Mouse (Mus musculus): ENCODE measurements around the gene Pcsk6. TPM values are rescaled to one million over a fixed set of nuclear protein-coding genes. Genes with fewer than 3 reads are reported as not detected.

Gene Pcsk6
- polyA plus RNA-seq, 1 experiment: 4.6 TPM

DNA sequence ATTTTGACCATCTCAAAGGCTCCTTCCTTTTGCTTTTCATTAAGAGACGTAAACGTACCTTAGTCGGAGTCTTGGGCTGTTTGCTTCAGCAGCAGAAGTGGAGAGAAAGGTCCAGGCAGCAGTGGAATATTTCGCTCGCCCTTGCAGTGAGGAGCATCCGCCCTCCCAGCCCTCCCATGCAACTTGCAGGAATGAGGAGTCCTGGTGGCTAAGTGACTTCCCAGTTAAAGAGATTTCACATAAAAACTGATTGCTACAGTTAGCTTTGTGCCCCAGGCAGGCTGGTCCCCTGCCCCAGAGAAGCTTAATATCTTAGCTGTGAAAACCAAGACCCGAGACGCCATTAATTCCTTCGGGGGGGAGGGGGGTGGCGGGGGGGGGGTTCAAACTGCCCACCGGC is 116.4 kb downstream of the Pcsk6 start:
- TF ChIP-seq CTCF (IDR thresholded peaks at IDR 0.05; ENCODE audit: control insufficient read depth, insufficient read depth, insufficient replicate concordance, low read depth, low read length): no peak
- no peak for TF ChIP-seq POLR2A (IDR thresholded peaks at IDR 0.05; ENCODE audit: control insufficient read depth, low read depth, low read length)
- Histone ChIP-seq H3K4me3 (ENCODE audit: control insufficient read depth, low read depth, low read length) (no peak overlapping the region), H3K27me3 (ENCODE audit: control insufficient read depth, insufficient read depth, low read length) (no peaks in the 10 kb centered on the region), H3K4me1 (ENCODE audit: control insufficient read depth, insufficient read depth, low read length) (no peaks in the 10 kb centered on the region), H3K27ac (ENCODE audit: control insufficient read depth, insufficient read depth, low read depth, low read length) (no peak overlapping the region), H3K36me3 (ENCODE audit: control insufficient read depth, insufficient read depth, low read length) (no peaks in the 10 kb centered on the region)

DNA sequence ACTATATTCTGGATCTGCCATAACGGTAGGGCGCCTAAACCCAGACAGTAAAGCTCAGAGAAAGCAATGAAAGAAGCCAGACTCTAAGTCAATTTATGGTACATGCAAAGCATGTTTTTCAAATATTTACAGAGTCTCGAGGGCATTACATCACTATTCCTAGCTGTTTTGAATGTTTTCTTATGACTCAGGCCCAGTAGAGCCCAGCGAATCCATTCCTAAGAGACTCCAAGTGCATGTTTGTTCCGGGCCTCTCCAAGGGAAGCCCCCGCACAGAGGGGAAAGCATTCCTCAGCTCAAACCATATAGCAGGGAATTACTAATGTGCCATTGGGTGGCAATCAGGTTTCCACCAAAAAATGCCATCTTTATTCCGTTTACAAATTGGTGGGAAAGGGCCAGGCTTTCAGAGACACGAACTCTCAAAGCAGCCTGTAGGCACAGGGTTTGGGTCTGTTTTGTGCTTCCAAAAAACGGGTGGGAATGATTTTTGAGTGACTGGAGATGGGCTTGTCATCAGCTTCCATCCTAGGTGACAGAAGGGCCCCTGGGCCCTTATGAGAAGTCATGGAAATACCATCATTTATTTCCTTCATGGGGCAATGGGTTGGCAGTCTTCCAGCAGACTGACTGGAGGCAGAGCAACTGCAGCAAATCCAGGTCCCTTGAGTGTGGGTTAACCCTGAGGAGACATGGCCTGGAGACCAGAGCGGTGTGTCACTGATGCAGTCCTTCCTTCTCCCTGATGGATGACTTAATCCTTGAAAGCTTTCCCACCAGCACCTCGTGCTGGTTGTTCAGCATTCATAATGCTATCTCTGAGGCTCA is 117.7 kb downstream of the Pcsk6 start:
- H3K4me1 ChIP-seq (ENCODE audit: control insufficient read depth, insufficient read depth, low read length): no peaks in the 10 kb centered on the region
- H3K36me3 ChIP-seq (ENCODE audit: control insufficient read depth, insufficient read depth, low read length): no peaks in the 10 kb centered on the region
- H3K27me3 ChIP-seq (ENCODE audit: control insufficient read depth, insufficient read depth, low read length): no peaks in the 10 kb centered on the region
- no peak for TF ChIP-seq CTCF (IDR thresholded peaks at IDR 0.05; ENCODE audit: control insufficient read depth, insufficient read depth, insufficient replicate concordance, low read depth, low read length)
- no peak for TF ChIP-seq POLR2A (IDR thresholded peaks at IDR 0.05; ENCODE audit: control insufficient read depth, low read depth, low read length)
- no peak overlapping the region for H3K27ac ChIP-seq (ENCODE audit: control insufficient read depth, insufficient read depth, low read depth, low read length)
- no peak overlapping the region for H3K4me3 ChIP-seq (ENCODE audit: control insufficient read depth, low read depth, low read length)

- no peak for TF ChIP-seq POLR2A (IDR thresholded peaks at IDR 0.05; ENCODE audit: control insufficient read depth, low read depth, low read length)
- H3K4me1 ChIP-seq (ENCODE audit: control insufficient read depth, insufficient read depth, low read length): no peaks in the 10 kb centered on the region
- H3K36me3 ChIP-seq (ENCODE audit: control insufficient read depth, insufficient read depth, low read length): no peaks in the 10 kb centered on the region
- no peaks in the 10 kb centered on the region for H3K27me3 ChIP-seq (ENCODE audit: control insufficient read depth, insufficient read depth, low read length)
- no peak overlapping the region for H3K27ac ChIP-seq (ENCODE audit: control insufficient read depth, insufficient read depth, low read depth, low read length)
- no peak overlapping the region for H3K4me3 ChIP-seq (ENCODE audit: control insufficient read depth, low read depth, low read length)
Measured at GRCm38 (mm10) chr7:65980000-65980399, 118.5 kb downstream of the Pcsk6 start.

DNA sequence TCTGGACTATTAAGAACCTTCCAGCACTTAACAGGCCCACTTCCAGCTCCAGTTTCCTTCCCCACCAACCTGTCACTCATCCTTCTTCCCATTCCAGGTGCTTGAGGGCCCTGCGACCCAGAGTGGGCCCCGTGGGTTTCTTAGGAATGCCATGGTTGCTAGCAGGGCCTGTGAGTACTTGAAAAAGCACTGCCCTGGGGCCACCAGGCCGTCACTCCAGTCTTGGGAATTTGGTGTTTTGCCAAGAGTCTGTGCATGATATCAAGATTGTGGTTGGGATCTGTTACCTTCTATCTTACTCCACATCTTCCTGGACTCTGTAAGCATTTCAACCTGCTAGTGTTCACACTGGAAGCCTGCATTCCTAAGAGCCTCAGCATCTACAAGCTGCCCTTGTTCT is 120.5 kb downstream of the Pcsk6 start:
- no peak for TF ChIP-seq POLR2A (IDR thresholded peaks at IDR 0.05; ENCODE audit: control insufficient read depth, low read depth, low read length)
- TF ChIP-seq CTCF (IDR thresholded peaks at IDR 0.05; ENCODE audit: control insufficient read depth, insufficient read depth, insufficient replicate concordance, low read depth, low read length): no peak
- Histone ChIP-seq H3K27ac (ENCODE audit: control insufficient read depth, insufficient read depth, low read depth, low read length) (no peak overlapping the region), H3K4me3 (ENCODE audit: control insufficient read depth, low read depth, low read length) (no peak overlapping the region), H3K27me3 (ENCODE audit: control insufficient read depth, insufficient read depth, low read length) (no peaks in the 10 kb centered on the region), H3K4me1 (ENCODE audit: control insufficient read depth, insufficient read depth, low read length) (no peaks in the 10 kb centered on the region), H3K36me3 (ENCODE audit: control insufficient read depth, insufficient read depth, low read length) (no peaks in the 10 kb centered on the region)

DNA sequence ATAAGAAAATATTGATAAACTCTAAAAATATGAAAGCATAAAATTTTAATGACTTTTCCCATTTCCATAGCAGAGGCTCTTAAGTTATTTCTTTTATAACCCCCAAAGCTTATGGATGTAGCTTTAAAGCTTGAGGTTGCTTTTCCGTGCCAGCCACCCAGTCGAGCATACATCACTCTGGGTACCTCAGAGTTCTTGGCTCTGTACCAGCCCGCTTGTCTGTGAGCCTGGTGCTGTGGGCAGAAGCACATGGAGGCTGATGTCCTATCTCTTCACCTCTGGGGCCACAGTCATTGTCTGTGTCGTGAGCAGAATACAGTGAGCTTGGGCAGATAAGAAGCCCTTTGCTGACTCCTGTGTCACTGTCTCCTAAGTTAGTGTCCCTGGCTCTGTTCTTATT is 126.7 kb downstream of the Pcsk6 start:
- H3K4me1 ChIP-seq (ENCODE audit: control insufficient read depth, insufficient read depth, low read length): no peaks in the 10 kb centered on the region
- H3K27me3 ChIP-seq (ENCODE audit: control insufficient read depth, insufficient read depth, low read length): no peaks in the 10 kb centered on the region
- H3K36me3 ChIP-seq (ENCODE audit: control insufficient read depth, insufficient read depth, low read length): no peaks in the 10 kb centered on the region
- no peak overlapping the region for H3K4me3 ChIP-seq (ENCODE audit: control insufficient read depth, low read depth, low read length)
- no peak for TF ChIP-seq POLR2A (IDR thresholded peaks at IDR 0.05; ENCODE audit: control insufficient read depth, low read depth, low read length)
- no peak for TF ChIP-seq CTCF (IDR thresholded peaks at IDR 0.05; ENCODE audit: control insufficient read depth, insufficient read depth, insufficient replicate concordance, low read depth, low read length)
- no peak overlapping the region for H3K27ac ChIP-seq (ENCODE audit: control insufficient read depth, insufficient read depth, low read depth, low read length)

DNA sequence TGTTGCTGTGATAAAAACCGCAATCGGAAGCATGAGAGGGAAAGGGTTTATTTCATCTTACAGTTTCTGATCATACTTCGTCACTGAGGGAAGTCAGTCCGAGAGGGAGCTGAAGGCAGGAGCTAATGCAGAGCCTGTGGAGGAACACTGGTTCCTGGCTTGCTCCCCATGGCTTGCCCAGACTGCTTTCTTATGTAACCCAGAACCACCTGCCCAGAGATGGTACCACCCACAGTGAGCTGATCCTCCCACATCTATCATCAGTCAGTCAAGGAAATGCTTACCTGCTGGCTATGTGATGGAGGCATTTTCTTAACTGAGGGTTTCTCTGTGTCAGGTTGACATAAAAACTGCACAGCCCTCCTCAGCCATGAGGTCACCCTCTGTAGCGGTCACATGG is 127.2 kb downstream of the Pcsk6 start:
- Histone ChIP-seq H3K4me1 (ENCODE audit: control insufficient read depth, insufficient read depth, low read length) (no peaks in the 10 kb centered on the region), H3K4me3 (ENCODE audit: control insufficient read depth, low read depth, low read length) (no peak overlapping the region), H3K36me3 (ENCODE audit: control insufficient read depth, insufficient read depth, low read length) (no peaks in the 10 kb centered on the region), H3K27ac (ENCODE audit: control insufficient read depth, insufficient read depth, low read depth, low read length) (no peak overlapping the region), H3K27me3 (ENCODE audit: control insufficient read depth, insufficient read depth, low read length) (no peaks in the 10 kb centered on the region)
- no peak for TF ChIP-seq POLR2A (IDR thresholded peaks at IDR 0.05; ENCODE audit: control insufficient read depth, low read depth, low read length)
- no peak for TF ChIP-seq CTCF (IDR thresholded peaks at IDR 0.05; ENCODE audit: control insufficient read depth, insufficient read depth, insufficient replicate concordance, low read depth, low read length)

- TF ChIP-seq CTCF (IDR thresholded peaks at IDR 0.05; ENCODE audit: control insufficient read depth, insufficient read depth, insufficient replicate concordance, low read depth, low read length): no peak
- TF ChIP-seq POLR2A (IDR thresholded peaks at IDR 0.05; ENCODE audit: control insufficient read depth, low read depth, low read length): no peak
Measured at GRCm38 (mm10) chr7:65992329-65992728, 130.8 kb downstream of the Pcsk6 start.

More at GRCm38 (mm10) chr7:65992329-65992728, 130.8 kb downstream of the Pcsk6 start:
- Histone ChIP-seq H3K36me3 (ENCODE audit: control insufficient read depth, insufficient read depth, low read length) (no peaks in the 10 kb centered on the region), H3K27ac (ENCODE audit: control insufficient read depth, insufficient read depth, low read depth, low read length) (no peak overlapping the region), H3K27me3 (ENCODE audit: control insufficient read depth, insufficient read depth, low read length) (no peaks in the 10 kb centered on the region), H3K4me1 (ENCODE audit: control insufficient read depth, insufficient read depth, low read length) (no peaks in the 10 kb centered on the region), H3K4me3 (ENCODE audit: control insufficient read depth, low read depth, low read length) (no peak overlapping the region)

All from testis, adult 2 months (tissue).